Mouse (Mus musculus): Measurements from ENCODE around the gene Rce1.

DNA sequence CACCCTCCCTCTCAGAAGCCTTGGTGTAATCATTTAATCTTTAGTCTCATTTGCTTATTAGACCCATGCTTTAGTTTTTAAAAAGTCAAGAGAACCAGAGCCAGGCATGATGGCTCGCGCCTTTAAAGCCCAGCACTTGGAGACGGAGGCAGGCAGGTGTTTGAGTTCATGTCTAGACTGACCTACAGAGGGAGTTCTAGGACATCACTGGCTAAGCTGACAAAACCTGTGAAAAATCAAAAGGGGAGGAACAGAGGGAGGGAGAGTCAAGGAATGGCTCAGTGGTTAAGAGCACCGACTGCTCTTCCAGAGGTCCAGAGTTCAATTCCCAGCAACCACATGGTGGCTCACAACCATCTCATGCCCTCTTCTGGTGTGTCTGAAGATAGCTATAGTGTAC, 10.5 kb upstream of the Rce1 start:
- no peak for TF ChIP-seq CTCF (IDR thresholded peaks at IDR 0.05)
- TF ChIP-seq POLR2A (IDR thresholded peaks at IDR 0.05; ENCODE audit: insufficient read depth, low read depth, low read length), result no peak
- no peak for TF ChIP-seq EP300 (IDR thresholded peaks at IDR 0.05; ENCODE audit: insufficient read depth, low read depth, low read length)
